Mouse (Mus musculus) liver, embryonic 18 days (tissue): ENCODE measurements around the gene Rnasek. TPM values are rescaled to one million over a fixed set of nuclear protein-coding genes. Genes with fewer than 3 reads are reported as not detected.

Source experiments
- polyA plus RNA-seq: library from polyadenylated mRNA; depleted of rRNA; stranded (reverse); fragments of >200 nt; gene quantifications from 2 replicates; pipeline ENCODE4 v1.2.3, GENCODE M21; 2012; rRNA removed

Rnasek gene
- 52.5 and 55.2 TPM in 2 replicates for polyA plus RNA-seq

DNA sequence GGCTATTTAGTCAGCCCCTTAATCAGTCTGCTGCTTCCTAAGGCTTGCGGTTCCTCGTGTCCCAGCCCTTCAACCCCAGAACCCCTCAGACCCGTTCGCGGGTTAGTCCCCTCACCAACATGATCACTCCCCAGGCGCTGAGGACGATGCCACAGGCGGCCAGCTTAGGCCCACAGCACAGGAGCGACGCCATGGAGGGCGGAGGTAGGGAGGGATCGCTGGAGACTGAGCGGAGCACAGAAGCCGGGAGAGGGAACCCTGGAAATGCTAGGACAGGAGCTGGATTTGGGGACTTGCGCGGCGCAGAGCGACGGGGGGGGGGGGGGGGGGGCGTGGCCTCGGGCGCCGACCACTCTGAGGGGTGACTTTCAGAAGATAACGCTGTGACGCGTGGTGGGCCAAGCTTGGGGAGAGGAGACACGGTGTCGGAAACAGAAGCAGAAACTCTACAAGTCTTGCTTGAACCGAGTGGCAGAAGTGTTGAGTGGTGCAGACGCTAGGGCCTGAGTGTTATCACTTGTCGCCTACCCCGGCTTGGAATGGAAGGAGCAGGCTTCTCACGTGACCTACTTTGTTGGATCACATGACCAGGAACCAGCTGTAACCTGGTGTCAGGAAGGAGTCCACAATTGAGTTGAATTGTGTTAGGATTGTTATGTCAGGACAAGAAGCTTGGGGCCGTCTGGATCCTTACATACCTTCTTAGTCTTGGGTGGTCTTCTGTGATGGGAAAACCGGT lies at the start of gene Rnasek, which contains the start of gene Gm21988:
TSS of gene Rnasek (minus strand) at position 302 of the 739 bp plus-strand sequence.
TSS of gene Gm21988 (minus strand) at position 290 of the 739 bp plus-strand sequence.

DNA sequence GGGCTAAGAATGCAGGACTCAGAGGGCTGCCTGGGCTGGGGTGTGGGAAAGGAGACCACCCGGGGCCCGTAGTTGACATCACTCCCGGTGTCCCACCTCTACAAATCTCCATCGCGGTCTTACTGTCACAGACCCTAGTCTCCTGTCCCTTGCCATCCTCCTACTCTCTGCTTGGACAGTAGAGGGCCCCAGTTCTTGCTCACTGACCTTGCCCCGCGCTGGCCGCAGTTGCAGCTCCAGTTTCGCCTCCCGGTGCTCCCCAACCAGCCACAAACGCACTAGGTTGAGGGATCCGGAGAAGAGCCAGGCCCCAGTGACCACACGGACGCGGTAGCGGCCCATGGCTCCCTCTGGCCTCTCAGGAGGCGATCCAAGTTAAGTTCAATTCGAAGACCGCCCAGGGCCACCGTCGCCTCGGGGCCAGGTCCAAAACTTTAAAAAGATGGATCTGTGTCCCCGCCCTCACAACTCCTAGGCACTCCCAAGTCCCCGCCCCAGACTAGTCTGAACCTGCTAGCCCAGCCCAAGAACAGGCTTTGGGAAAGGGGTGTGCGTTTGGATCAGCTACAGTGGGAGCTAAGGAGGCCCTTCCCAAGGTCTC lies 15.4 kb upstream of the Rnasek start, which contains the start of gene Alox12:
TSS of gene Alox12 (minus strand) at position 423 of the 601 bp plus-strand sequence.

GRCm38 (mm10) chr11:70237457-70238167 lies 2.0 kb downstream of the Rnasek start, which contains the start of gene 0610010K14Rik:
Gene 0610010K14Rik (minus strand): TSS chr11:70237914.

GRCm38 (mm10) chr11:70229260-70230010 lies 10.2 kb downstream of the Rnasek start, which contains the start of gene Bcl6b:
Gene Bcl6b (minus strand): TSS chr11:70229798.

GRCm38 (mm10) chr11:70220731-70221602 lies 18.7 kb downstream of the Rnasek start, which contains the start of gene Slc16a13:
Gene Slc16a13 (minus strand): TSS chr11:70221064.

GRCm38 (mm10) chr11:70212423-70212822 lies 27.2 kb downstream of the Rnasek start, which contains the start of gene Slc16a11:
Gene Slc16a11 (plus strand): TSS chr11:70212752.

Other genes with a start within 250 kb of the Rnasek start
- gene Gabarap, start 248.7 kb downstream of the Rnasek start, polyA plus RNA-seq, result 191 and 207 TPM in 2 replicates
- 15.0 and 15.6 TPM in 2 replicates for gene Phf23, start 244.1 kb downstream of the Rnasek start, polyA plus RNA-seq
- 4.2 and 4.6 TPM in 2 replicates for gene Dvl2, start 239.2 kb downstream of the Rnasek start, polyA plus RNA-seq
- 164 and 167 TPM in 2 replicates for gene Acadvl, start 224.4 kb downstream of the Rnasek start, polyA plus RNA-seq
- gene Dlg4, start 222.9 kb downstream of the Rnasek start, polyA plus RNA-seq, result 1.6 and 2.3 TPM in 2 replicates
- 170 and 192 TPM in 2 replicates for gene Asgr1, start 185.8 kb downstream of the Rnasek start, polyA plus RNA-seq
- gene Asgr2, start 147.2 kb downstream of the Rnasek start, polyA plus RNA-seq, result 46.4 and 50.4 TPM in 2 replicates
- gene Mgl2, start 109.5 kb downstream of the Rnasek start, polyA plus RNA-seq, result 1.3 and 1.7 TPM in 2 replicates
- gene Clec10a, start 83.6 kb downstream of the Rnasek start, polyA plus RNA-seq, result 0.45 and 0.84 TPM in 2 replicates
- gene Slc16a11, start 27.1 kb downstream of the Rnasek start, polyA plus RNA-seq, result 3.3 and 3.6 TPM in 2 replicates
- 1.1 and 1.7 TPM in 2 replicates for gene Slc16a13, start 18.8 kb downstream of the Rnasek start, polyA plus RNA-seq
- gene Bcl6b, start 10.0 kb downstream of the Rnasek start, polyA plus RNA-seq, result 1.3 and 1.6 TPM in 2 replicates
- gene 0610010K14Rik, start 1.9 kb downstream of the Rnasek start, polyA plus RNA-seq, result 38.7 and 43.7 TPM in 2 replicates
- 4.0 and 4.5 TPM in 2 replicates for gene Gm21988, start within 50 bp of the Rnasek start, polyA plus RNA-seq
- 9.4 and 10.6 TPM in 2 replicates for gene Alox12, start 15.5 kb upstream of the Rnasek start, polyA plus RNA-seq
- gene Alox12e, start 82.8 kb upstream of the Rnasek start, polyA plus RNA-seq, result 0.07 and 0.15 TPM in 2 replicates
- gene Alox15, start 112.2 kb upstream of the Rnasek start, polyA plus RNA-seq, result 2.7 and 4.3 TPM in 2 replicates
- gene Pelp1, start 170.2 kb upstream of the Rnasek start, polyA plus RNA-seq, result 6.3 and 7.7 TPM in 2 replicates
- gene Arrb2, start 192.8 kb upstream of the Rnasek start, polyA plus RNA-seq, result 38.7 and 50.6 TPM in 2 replicates
- 13.6 and 15.2 TPM in 2 replicates for gene Med11, start 212.1 kb upstream of the Rnasek start, polyA plus RNA-seq
- gene Zmynd15, start 219.6 kb upstream of the Rnasek start, polyA plus RNA-seq, result 0.85 and 0.97 TPM in 2 replicates
- gene Cxcl16, start 220.1 kb upstream of the Rnasek start, polyA plus RNA-seq, result 6.0 and 7.3 TPM in 2 replicates